Mouse (Mus musculus) CD4-positive helper T cell, adult 2 months (primary cell): Measurements from ENCODE around the gene 4933427D14Rik.
A peak's percentile ranks its signal among the peaks of the same experiment; 100 is the strongest.

Experiments used
- DNase-seq: peaks from one replicate; pipeline ENCODE4 v3.0.0-alpha.2; 2012; ENCODE audit warnings: low read depth, missing footprints, low spot score

The 4933427D14Rik gene

DNA sequence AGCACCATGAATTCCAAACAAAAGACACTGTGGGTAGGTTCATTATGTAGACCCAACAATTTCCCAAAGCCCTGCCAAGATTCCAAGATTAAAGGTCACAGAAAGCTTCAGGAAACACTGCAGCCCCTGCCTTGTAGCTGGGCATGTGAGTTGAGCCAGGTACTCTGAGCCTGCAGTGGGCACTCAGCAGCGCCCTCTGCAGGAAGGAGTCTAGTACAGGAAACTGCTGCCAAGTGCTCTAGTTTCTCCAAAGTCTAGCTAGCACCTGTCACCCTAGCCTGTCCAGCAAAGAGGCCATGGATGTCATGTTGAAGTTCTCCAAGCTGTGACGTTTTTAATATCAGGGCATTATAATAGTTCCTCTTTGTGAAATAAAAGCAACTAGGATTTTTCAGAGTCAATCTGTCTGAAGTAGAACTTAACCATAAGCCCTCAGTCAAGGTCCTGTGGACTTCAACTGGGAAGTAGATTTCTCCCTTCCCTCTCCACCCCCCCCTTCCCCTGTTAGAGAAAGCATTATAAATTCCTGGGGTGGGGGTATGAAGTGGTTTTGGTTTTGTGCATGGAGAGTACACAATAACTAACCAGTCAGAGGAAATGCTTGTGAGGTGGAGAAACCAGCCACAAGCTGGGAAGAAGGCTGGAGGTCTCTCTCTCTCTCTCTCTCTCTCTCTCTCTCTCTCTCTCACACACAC lies 61.9 kb downstream of the 4933427D14Rik start:
- DNase-seq = peak; percentile 19

DNA sequence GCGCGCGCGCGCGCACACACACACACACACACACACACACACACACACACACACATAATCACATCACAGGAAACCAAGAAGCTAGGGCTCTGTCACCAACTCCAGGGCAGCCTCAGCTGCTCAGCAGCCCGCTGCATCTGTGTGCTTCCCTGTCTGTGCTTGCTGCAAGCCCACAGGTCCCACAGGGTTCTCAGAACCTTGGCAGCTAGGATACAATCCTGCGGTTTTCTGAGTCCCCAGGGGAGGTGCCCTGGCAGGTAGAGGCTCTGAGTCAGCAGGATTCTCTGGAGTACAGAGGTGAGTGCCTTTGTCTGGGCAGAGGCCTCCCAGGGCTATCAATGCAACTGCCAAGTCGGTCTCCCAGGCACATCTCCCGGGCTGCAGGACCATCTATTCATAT lies 64.4 kb downstream of the 4933427D14Rik start:
- DNase-seq = no peak

DNA sequence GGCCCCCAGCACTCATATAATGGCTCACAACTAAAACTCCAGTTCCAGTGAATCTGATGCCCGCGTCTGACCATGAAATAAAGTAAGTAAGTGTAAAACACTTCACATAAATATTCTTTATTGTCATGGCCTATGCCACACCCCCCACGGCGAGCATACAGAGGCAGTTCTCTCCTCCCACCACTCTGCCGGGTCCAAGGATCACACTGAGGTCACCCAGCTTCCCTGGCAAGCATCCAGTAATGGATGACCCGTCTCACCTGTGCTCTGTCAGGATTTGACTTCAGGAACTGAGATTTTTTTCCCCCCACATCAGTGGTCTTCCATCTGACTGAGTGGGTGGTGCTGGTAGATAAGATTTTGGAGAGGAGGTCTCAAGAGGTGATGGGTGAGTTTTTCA lies 67.1 kb downstream of the 4933427D14Rik start:
- DNase-seq = no peak

GRCm38 (mm10) chr11:72136231-72136982 lies 70.9 kb downstream of the 4933427D14Rik start:
- no peak for DNase-seq

- DNase-seq = no peak
Measured at GRCm38 (mm10) chr11:72135383-72136158, 71.7 kb downstream of the 4933427D14Rik start, which contains the start of gene Pitpnm3. TSS of gene Pitpnm3 (minus strand) at chr11:72135778.

GRCm38 (mm10) chr11:72134536-72135382 lies 72.5 kb downstream of the 4933427D14Rik start:
- no peak for DNase-seq

- no peak for DNase-seq
Measured at GRCm38 (mm10) chr11:72133075-72133474, 74.2 kb downstream of the 4933427D14Rik start.

DNA sequence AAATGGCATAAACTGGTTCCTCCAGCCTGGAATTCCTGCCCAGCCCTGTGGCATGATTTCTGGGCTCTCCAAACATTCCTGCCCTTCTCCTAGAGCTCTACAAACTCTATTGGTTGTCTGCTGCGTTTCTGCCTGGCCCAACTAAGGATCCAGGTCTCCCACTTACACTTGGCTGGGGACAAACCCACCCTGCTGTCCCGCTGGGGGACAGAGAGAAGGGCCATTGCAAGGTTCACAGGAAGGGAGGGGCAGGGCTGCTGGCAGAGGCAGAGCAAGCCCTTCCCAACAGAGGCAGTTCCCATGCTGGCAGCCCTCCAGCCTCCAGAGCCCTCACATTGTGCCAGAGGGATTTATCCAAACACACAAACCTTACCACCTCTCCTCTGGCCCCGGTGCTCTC lies 75.0 kb downstream of the 4933427D14Rik start:
- DNase-seq = no peak

GRCm38 (mm10) chr11:72131697-72132096 lies 75.6 kb downstream of the 4933427D14Rik start:
- DNase-seq = no peak

DNA sequence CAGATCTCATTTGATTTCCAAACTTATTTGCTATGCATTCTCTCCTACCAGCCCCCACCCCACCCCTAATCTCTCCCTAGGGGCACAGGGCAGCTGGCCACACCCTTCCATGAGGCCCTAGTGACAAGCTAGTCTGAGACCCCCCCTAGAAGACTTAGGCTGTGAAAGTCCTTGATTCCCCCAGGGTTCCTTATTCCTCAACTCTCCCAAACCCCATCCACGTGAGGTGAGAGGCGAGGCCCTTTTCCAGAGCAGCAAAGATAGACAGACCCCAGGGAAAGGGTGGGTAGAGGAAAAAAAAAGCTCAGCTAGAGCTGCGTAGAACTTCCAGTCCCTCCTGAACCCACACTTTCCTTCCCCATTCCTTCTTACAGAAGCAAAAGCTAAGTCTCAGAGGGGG lies 76.4 kb downstream of the 4933427D14Rik start:
- no peak for DNase-seq

DNA sequence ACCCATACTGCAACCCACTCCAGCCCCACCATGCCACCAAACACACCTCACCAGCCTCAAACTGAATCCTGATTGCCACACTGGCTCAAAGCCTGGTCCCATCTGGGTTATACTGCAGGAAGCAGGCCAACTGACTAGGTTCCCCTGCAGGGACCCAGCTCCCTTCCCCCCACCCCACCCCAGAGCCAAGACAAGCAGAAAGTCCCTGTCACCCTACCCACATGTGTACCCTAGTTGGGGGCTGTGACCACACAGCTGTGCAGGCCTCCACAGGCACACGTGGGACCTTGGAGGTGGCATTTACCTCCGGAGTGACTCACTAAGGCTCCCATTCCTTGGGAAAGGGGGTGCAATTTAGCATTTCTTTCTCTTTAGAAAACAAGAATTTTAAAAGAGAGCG lies 76.8 kb downstream of the 4933427D14Rik start:
- no peak for DNase-seq

DNA sequence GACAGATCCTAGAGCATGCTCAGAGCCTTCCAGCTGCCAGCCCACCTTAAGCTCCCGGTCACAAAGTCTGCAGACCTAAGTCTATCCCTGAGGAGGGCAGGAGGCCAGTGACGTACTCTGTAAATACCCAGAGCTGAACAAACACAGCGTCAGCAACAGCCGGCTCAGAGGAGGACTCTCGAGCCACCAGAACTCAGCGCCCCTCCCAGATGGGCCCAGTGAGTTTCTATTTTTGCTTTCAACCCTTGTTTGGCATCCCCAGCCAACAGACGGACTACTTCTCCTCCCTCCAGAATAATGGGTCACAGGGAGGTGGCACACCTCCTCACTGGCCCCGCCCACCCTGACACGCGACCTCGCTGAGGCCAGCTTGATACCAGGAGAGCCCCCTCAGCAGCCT lies 77.2 kb downstream of the 4933427D14Rik start:
- no peak for DNase-seq

GRCm38 (mm10) chr11:72129032-72129894 lies 78.0 kb downstream of the 4933427D14Rik start:
- no peak for DNase-seq

DNA sequence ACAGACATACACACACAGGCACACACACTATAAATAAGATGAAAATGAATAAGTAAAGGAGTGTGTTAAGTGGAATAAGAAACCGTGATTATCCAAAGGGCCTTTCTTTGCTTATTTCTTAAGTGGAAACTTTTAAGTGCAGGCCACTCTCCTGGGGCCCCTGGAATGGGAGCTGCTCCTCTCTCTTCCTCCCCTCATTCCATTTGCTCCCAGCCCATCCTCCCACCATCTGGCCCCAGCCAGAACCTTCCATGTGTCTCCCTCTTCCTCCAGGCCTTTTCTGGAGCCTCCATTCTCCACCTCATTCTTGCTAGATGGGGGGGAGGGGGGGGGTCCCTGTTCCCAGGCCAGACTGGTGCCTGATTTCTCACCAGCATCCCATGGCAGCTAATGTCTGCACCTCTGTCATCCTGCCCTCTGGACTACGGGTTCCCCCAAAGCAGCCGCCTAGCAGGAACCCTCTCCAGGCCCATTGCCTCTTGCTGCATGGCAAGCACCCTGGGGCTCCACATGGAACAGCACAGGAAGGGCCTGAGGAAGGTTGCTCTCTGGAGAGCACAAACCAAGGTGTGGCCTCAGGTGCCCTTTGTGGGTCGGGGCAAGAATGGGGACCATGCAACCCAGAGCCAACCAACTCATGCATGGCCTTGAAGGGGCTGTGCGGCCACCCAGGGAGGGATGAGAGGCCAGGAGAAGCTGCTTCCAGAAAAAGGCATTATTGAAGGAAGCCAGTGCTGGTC lies 79.6 kb downstream of the 4933427D14Rik start:
- no peak for DNase-seq

DNA sequence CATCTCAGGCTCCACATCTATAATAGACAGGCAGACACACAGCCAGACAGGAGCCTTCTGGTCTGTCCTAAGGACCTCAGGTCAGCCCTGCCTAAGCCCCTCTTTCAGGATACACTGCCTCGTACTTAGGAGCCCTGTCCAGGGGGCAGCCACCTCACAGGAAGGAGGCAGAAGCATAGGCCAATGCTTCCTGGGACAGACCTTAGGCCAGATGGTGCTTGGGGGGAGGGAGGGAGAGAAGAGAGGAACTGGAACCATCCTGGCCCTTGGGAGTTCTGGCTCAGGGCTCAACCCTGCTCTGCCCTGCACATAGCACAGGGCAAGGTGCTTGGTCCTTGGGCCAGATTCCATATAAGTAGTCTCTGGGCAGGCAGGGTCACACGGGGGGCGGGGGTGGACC lies 81.5 kb downstream of the 4933427D14Rik start:
- no peak for DNase-seq

DNA sequence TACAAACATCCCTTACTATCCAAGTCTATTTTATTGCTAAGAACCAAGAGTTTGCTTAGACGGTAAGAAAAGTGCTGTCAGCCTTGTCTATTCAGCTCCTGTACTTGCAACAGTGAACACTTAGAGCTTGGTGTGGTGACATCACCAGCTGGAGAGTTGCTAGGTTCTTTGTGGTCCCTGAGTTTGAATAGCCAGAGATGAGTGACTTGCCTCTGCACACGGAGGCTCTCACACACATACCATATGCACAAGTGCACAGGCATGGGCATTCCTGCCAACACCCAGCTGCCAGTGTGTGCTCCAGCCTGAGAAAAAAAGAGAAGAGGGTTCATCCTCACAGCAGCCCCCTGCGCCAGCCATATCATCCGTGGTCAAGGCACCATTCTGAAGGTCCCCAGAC lies 83.7 kb downstream of the 4933427D14Rik start:
- no peak for DNase-seq

DNA sequence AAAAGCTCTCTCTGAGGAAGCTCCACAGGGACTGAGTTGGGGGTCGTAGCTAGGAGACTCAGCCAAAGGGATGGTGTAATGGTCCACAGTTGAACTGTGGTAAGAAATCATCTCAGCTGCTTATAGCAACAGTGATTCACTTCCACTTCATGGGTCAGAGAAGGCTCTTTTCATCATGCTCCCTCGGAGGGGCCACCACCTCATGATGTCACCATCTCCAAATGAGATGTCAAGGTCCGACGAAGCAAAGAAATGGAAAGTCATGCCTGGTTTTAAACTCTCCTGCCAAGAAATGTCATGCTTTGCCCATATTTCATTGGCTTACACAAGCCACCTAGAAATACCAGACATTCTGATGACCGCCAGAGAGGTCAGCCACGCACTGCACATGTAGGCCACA lies 86.9 kb downstream of the 4933427D14Rik start:
- DNase-seq = no peak

DNA sequence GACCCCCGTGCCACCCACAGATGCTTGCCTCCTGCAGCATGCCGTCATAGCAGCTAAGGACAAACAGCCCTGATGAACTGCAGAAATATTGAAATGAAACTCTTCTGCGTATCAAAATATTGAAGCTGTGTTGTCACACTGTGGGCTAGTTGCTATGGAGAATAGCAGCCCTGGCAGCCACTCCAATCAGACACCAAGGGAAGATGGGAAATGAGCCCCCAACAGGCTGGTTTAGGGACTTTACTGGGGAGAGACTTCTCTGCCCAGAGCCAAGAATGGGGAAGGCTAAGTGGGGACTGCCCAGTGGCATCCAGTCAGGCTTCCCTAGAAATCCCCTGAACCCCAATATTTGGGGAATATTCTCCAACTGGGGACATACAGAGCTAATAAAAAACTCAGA lies 88.6 kb downstream of the 4933427D14Rik start:
- DNase-seq = no peak

GRCm38 (mm10) chr11:72113296-72113695 lies 94.0 kb downstream of the 4933427D14Rik start:
- DNase-seq = no peak

DNA sequence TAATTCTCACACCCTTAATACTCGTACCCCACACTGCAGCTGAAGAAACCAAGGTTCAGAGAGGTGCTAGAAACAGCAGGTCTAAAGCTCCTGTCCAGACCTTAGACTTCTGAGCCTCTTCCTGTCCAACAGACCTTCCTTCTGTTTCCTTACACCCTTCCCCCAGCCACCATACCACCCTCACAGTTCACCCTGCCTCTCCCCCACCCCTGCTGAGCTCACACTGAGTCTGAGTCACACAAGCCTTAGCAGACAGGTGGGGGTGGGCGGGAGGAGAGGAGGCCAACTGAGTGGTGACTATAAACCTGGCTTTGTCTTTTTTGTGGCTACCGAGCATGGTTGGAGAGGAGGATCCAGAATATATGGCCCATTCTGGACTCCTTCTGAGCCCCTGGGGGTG lies 96.5 kb downstream of the 4933427D14Rik start:
- DNase-seq = no peak
